Mouse (Mus musculus) stomach, embryonic 15.5 days (tissue): Measurements from ENCODE around the gene Kirrel2. TPM values are rescaled to one million over a fixed set of nuclear protein-coding genes. Genes with fewer than 3 reads are reported as not detected.

ENCODE experiments used
- ATAC-seq: fragments of 200-750 bp; cut with Nextera tagmentation; 2 replicates; pipeline ENCODE4 v1.8.0; 2017; ENCODE audit warnings: low read depth, moderate number of reproducible peaks, moderate TSS enrichment; ENCODE audit not compliant: insufficient read depth, low FRiP score
- H3K27ac ChIP-seq: fragments of 300-500 bp; sonication (generic); 2 replicates; pipeline ENCODE4 v1.5.1; 2015; ENCODE audit warnings: mild to moderate bottlenecking, inconsistent platforms
- H3K27me3 ChIP-seq: fragments of 300-500 bp; sonication (generic); replicated peaks from 2 replicates; pipeline ENCODE4 v1.6.1; 2015; ENCODE audit warnings: inconsistent platforms
- H3K36me3 ChIP-seq: fragments of 300-500 bp; sonication (generic); 2 replicates; pipeline ENCODE4 v1.6.1; 2015; ENCODE audit warnings: inconsistent platforms
- H3K4me1 ChIP-seq: fragments of 300-500 bp; sonication (generic); 2 replicates; pipeline ENCODE4 v1.6.1; 2015; ENCODE audit warnings: inconsistent platforms
- H3K4me2 ChIP-seq: fragments of 300-500 bp; sonication (generic); 2 replicates; pipeline ENCODE4 v1.6.1; 2015; ENCODE audit warnings: mild to moderate bottlenecking, inconsistent platforms
- H3K4me3 ChIP-seq: fragments of 300-500 bp; sonication (generic); replicated peaks from 2 replicates; pipeline ENCODE4 v1.5.1; 2015; ENCODE audit warnings: inconsistent platforms
- H3K9ac ChIP-seq: fragments of 300-500 bp; sonication (generic); 2 replicates; pipeline ENCODE4 v1.6.1; 2015; ENCODE audit warnings: inconsistent platforms
- H3K9me3 ChIP-seq: fragments of 300-500 bp; sonication (generic); 2 replicates; pipeline ENCODE4 v1.6.1; 2016; ENCODE audit warnings: inconsistent platforms
- WGBS: fragments of 180-500 bp; shearing (Covaris S2); methylation state at CpG from one replicate; pipeline ENCODE4 v1.1.7; 2015; 5-methylcytosine and 5-hydroxymethylcytosine counted together
- polyA plus RNA-seq: library from polyadenylated mRNA; unstranded; fragments of >200 nt; fragmentation: Nextera tagmentation; extraction: Ambion mirVana; gene quantifications from 2 replicates; pipeline ENCODE4 v1.2.1, GENCODE M21; 2015

Gene Kirrel2
- polyA plus RNA-seq, 1 experiment from 2014 or later = 4.7 TPM

DNA sequence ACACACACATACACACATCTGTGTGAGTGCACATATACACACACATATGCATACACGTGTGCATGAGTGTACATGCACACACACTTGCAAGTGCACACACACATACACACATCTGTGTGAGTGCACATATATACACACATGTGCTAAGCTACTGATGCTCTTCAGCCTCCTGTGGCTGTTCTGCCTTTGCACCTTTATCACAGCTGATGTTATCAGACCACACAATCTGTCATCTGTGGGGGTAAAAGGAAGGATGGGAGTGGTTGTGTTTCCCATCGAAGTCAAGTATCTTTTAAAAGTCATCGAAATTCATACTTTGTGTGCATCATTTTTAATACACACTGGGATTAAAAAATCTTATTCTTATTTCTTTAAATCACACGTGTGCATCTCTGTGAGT lies 55.1 kb downstream of the Kirrel2 start:
- ATAC-seq = no peak
- Histone ChIP-seq H3K4me2 (no peak overlapping the region), H3K27me3 (no peaks in the 10 kb centered on the region), H3K36me3 (no peaks in the 10 kb centered on the region), H3K9ac (no peak overlapping the region), H3K4me1 (no peaks in the 10 kb centered on the region), H3K27ac (no peak overlapping the region), H3K4me3 (no peak overlapping the region), H3K9me3 (no peaks in the 10 kb centered on the region)
- 63% methylated on average over 4 of the region's 4 CpGs for whole genome bisulfite sequencing

GRCm38 (mm10) chr7:30399671-30400070 lies 57.8 kb downstream of the Kirrel2 start:
- H3K27me3 ChIP-seq = no peaks in the 10 kb centered on the region
- H3K9ac ChIP-seq = no peak overlapping the region
- H3K4me1 ChIP-seq = no peaks in the 10 kb centered on the region
- H3K9me3 ChIP-seq = no peaks in the 10 kb centered on the region
- no peak overlapping the region for H3K4me3 ChIP-seq
- ATAC-seq = no peak
- H3K4me2 ChIP-seq = no peak overlapping the region
- 51% methylated on average over 7 of the region's 7 CpGs for WGBS
- H3K27ac ChIP-seq = no peak overlapping the region
- no peaks in the 10 kb centered on the region for H3K36me3 ChIP-seq

Other genes with a start within 250 kb of the Kirrel2 start
- gene Polr2i, start 225.7 kb downstream of the Kirrel2 start, polyA plus RNA-seq = 129 and 139 TPM in 2 replicates
- 138 and 158 TPM in 2 replicates for gene Tbcb, start 225.4 kb downstream of the Kirrel2 start, polyA plus RNA-seq
- gene Ovol3, start 222.0 kb downstream of the Kirrel2 start, polyA plus RNA-seq = not detected in 2 replicates
- 0.62 and 0.65 TPM in 2 replicates for gene Thap8, start 177.6 kb downstream of the Kirrel2 start, polyA plus RNA-seq
- gene Wdr62, start 177.3 kb downstream of the Kirrel2 start, polyA plus RNA-seq = 5.3 and 6.5 TPM in 2 replicates
- gene Clip3, start 166.0 kb downstream of the Kirrel2 start, polyA plus RNA-seq = 23.2 and 26.6 TPM in 2 replicates
- gene Alkbh6, start 149.0 kb downstream of the Kirrel2 start, polyA plus RNA-seq = 63.2 and 72.3 TPM in 2 replicates
- 65.2 and 73.8 TPM in 2 replicates for gene Syne4, start 142.9 kb downstream of the Kirrel2 start, polyA plus RNA-seq
- 2.4 and 2.6 TPM in 2 replicates for gene E130208F15Rik, start 135.9 kb downstream of the Kirrel2 start, polyA plus RNA-seq
- 14.3 and 16.1 TPM in 2 replicates for gene Sdhaf1, start 133.8 kb downstream of the Kirrel2 start, polyA plus RNA-seq
- gene Lrfn3, start 94.9 kb downstream of the Kirrel2 start, polyA plus RNA-seq = 4.9 and 5.6 TPM in 2 replicates
- gene Tyrobp, start 43.9 kb downstream of the Kirrel2 start, polyA plus RNA-seq = 71.6 and 84.5 TPM in 2 replicates
- 1.4 and 2.0 TPM in 2 replicates for gene Hcst, start 37.8 kb downstream of the Kirrel2 start, polyA plus RNA-seq
- 2.5 and 2.6 TPM in 2 replicates for gene Nfkbid, start 36.0 kb downstream of the Kirrel2 start, polyA plus RNA-seq
- 38.6 and 46.5 TPM in 2 replicates for gene Aplp1, start 12.2 kb downstream of the Kirrel2 start, polyA plus RNA-seq
- 3.7 and 5.7 TPM in 2 replicates for gene Nphs1, start 625 bp upstream of the Kirrel2 start, polyA plus RNA-seq
- gene Prodh2, start 35.9 kb upstream of the Kirrel2 start, polyA plus RNA-seq = 3.8 and 5.0 TPM in 2 replicates
- gene Arhgap33, start 77.4 kb upstream of the Kirrel2 start, polyA plus RNA-seq = 7.3 and 8.7 TPM in 2 replicates
- gene Hspb6, start 94.5 kb upstream of the Kirrel2 start, polyA plus RNA-seq = 49.6 and 51.0 TPM in 2 replicates
- gene Proser3, start 94.6 kb upstream of the Kirrel2 start, polyA plus RNA-seq = 11.1 and 13.5 TPM in 2 replicates
- 55.0 and 66.3 TPM in 2 replicates for gene Lin37, start 102.1 kb upstream of the Kirrel2 start, polyA plus RNA-seq
- gene U2af1l4, start 105.6 kb upstream of the Kirrel2 start, polyA plus RNA-seq = 82.5 and 85.7 TPM in 2 replicates
- gene Gm49396, start 105.7 kb upstream of the Kirrel2 start, polyA plus RNA-seq = 11.1 and 11.5 TPM in 2 replicates
- gene Psenen, start 105.9 kb upstream of the Kirrel2 start, polyA plus RNA-seq = 135 and 138 TPM in 2 replicates
- gene Igflr1, start 107.7 kb upstream of the Kirrel2 start, polyA plus RNA-seq = 2.2 and 3.5 TPM in 2 replicates
- gene Kmt2b, start 131.0 kb upstream of the Kirrel2 start, polyA plus RNA-seq = 7.6 and 8.4 TPM in 2 replicates
- gene Zbtb32, start 141.2 kb upstream of the Kirrel2 start, polyA plus RNA-seq = 0.81 and 0.90 TPM in 2 replicates
- gene Upk1a, start 155.2 kb upstream of the Kirrel2 start, polyA plus RNA-seq = 6.8 and 7.4 TPM in 2 replicates
- 994 and 1,014 TPM in 2 replicates for gene Cox6b1, start 168.5 kb upstream of the Kirrel2 start, polyA plus RNA-seq
- gene Etv2, start 178.2 kb upstream of the Kirrel2 start, polyA plus RNA-seq = not detected in 2 replicates
- 110 and 111 TPM in 2 replicates for gene Rbm42, start 192.6 kb upstream of the Kirrel2 start, polyA plus RNA-seq
- 39.1 and 47.7 TPM in 2 replicates for gene Haus5, start 207.3 kb upstream of the Kirrel2 start, polyA plus RNA-seq
- gene Pmis2, start 213.9 kb upstream of the Kirrel2 start, polyA plus RNA-seq = not detected in 2 replicates
- 4.2 and 6.6 TPM in 2 replicates for gene 2200002J24Rik, start 241.2 kb upstream of the Kirrel2 start, polyA plus RNA-seq